Mouse (Mus musculus) neural tube, embryonic 15.5 days (tissue): ENCODE results near the gene Hist1h2ap. TPM values are rescaled to one million over a fixed set of nuclear protein-coding genes. Genes with fewer than 3 reads are reported as not detected.
"Not testable (repeated sequence)": the region's sequence is repeated elsewhere in the genome, so short reads cannot be mapped to it uniquely, and the experiment has no call there.

Experiments used
- ATAC-seq: fragments of 200-750 bp; cut with Nextera tagmentation; 2 replicates; pipeline ENCODE4 v1.8.0; 2017; ENCODE audit warnings: mild to moderate bottlenecking, moderate TSS enrichment, moderate library complexity; ENCODE audit not compliant: low FRiP score
- H3K27ac ChIP-seq: fragments of 300-500 bp; sonication (generic); replicated peaks from 2 replicates; pipeline ENCODE4 v1.5.1; 2015; ENCODE audit warnings: mild to moderate bottlenecking, inconsistent platforms
- H3K27me3 ChIP-seq: fragments of 300-500 bp; sonication (generic); replicated peaks from 2 replicates; pipeline ENCODE4 v1.6.1; 2015; ENCODE audit warnings: inconsistent platforms
- H3K36me3 ChIP-seq: fragments of 300-500 bp; sonication (generic); 2 replicates; pipeline ENCODE4 v1.6.1; 2015; ENCODE audit warnings: inconsistent platforms
- H3K4me1 ChIP-seq: fragments of 300-500 bp; sonication (generic); 2 replicates; pipeline ENCODE4 v1.6.1; 2015; ENCODE audit warnings: inconsistent platforms
- H3K4me2 ChIP-seq: fragments of 300-500 bp; sonication (generic); 2 replicates; pipeline ENCODE4 v1.6.1; 2015; ENCODE audit warnings: inconsistent platforms, mild to moderate bottlenecking, moderate library complexity
- H3K4me3 ChIP-seq: fragments of 300-500 bp; sonication (generic); replicated peaks from 2 replicates; pipeline ENCODE4 v1.5.1; 2015; ENCODE audit warnings: mild to moderate bottlenecking, inconsistent platforms
- H3K9ac ChIP-seq: fragments of 300-500 bp; sonication (generic); replicated peaks from 2 replicates; pipeline ENCODE4 v1.6.1; 2015; ENCODE audit warnings: mild to moderate bottlenecking, inconsistent platforms
- H3K9me3 ChIP-seq: fragments of 300-500 bp; sonication (generic); replicated peaks from 2 replicates; pipeline ENCODE4 v1.6.1; 2016; ENCODE audit warnings: inconsistent platforms
- WGBS: fragments of 180-500 bp; shearing (Covaris S2); methylation state at CpG from one replicate; pipeline ENCODE4 v1.1.7; 2015; ENCODE audit warnings: mixed read lengths; 5-methylcytosine and 5-hydroxymethylcytosine counted together
- polyA plus RNA-seq: library from polyadenylated mRNA; unstranded; fragments of >200 nt; fragmentation: Nextera tagmentation; extraction: Ambion mirVana; gene quantifications from 2 replicates; pipeline ENCODE4 v1.2.1, GENCODE M21; 2015

Hist1h2ap gene
- polyA plus RNA-seq, 1 experiment from 2014 or later: 380 TPM

DNA sequence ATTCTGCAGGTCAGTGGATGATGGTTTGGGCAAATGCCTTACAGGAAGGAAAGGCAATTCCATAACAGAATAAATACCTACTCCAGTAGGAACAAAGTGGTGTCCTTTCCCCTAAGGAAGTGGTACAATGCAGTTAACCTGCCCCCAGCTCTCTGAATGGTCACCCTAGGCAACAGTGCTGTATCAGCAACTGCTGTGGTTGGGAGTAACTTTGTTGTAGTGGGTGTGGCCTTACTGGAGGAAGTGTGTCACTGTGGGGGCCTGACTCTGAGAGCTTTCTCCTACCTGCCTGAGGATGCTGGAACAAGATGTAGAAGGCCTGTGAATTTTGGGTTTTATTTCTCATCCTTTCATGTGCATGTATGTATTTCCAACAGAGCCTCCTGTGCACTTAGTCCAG, 13.0 kb upstream of the Hist1h2ap start:
- H3K27me3 ChIP-seq, H3K36me3 ChIP-seq, H3K4me1 ChIP-seq, H3K9me3 ChIP-seq, H3K4me2 ChIP-seq, ATAC-seq, H3K27ac ChIP-seq, H3K4me3 ChIP-seq, H3K9ac ChIP-seq: not testable (repeated sequence)

DNA sequence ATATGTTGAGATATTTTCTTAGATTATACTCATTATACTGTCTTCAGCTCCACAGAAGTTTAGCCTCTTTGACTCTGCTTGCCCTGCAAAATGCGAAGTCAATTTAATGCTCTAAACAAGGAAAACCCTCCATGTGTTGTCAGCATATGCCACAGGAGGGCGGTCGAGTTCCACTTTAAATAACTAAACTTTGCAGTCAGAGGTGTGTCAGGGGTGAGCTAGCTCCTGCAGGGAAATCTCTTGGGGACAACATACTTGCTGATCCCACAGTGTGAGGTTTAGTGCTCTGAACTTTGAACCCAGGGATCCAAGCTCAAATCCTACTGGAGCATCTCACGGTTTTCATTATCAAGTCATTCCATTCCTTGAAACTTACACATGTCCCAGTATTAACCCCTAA, 7.2 kb upstream of the Hist1h2ap start:
- H3K4me2 ChIP-seq, H3K4me1 ChIP-seq, H3K9ac ChIP-seq, H3K9me3 ChIP-seq, H3K36me3 ChIP-seq, H3K27ac ChIP-seq, H3K4me3 ChIP-seq, H3K27me3 ChIP-seq: not testable (repeated sequence)
- no CpG with 5 or more reads among the region's 4 CpGs for WGBS
- peak; percentile 70; the same call in 1 of the 2 replicates for ATAC-seq

DNA sequence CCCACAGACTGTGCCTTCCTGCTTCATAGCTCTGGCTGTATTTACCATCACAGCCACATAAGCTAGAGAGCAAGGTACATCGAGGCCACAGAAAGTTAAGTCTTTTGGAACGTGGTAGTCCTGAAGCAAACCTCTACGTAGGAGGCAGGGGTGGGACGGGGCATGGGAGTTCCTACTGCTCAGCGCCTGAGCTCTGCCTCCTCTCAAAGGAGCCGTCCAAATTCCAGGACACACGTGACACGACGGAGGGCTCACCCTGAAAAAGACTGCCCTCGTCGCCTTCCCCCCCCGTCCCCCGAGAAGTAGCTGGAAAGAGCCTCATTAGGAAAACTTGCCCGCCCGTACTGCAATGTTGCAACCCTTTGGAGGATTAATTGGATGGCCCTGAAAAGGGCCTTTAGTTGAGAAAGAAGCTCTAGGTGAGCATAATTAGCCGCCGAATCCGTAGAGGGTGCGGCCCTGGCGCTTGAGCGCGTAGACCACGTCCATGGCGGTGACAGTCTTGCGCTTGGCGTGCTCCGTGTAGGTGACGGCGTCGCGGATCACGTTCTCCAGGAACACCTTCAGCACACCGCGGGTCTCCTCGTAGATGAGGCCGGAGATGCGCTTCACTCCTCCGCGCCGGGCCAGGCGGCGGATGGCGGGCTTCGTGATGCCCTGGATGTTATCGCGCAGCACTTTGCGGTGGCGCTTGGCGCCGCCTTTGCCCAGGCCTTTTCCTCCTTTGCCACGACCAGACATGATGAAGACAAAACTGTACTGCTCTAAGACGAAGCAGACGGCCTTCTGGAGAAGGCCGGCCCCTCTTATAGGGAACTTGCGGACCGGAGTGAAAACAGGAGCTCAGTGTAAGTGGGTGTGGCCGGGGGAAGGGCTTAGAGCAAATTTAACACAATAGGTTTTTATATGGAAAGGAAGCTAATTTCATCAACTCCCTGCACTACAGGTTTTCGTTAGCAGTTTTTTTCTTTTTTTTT, 1.6 kb downstream of the Hist1h2ap start, which contains the start of gene Hist1h4n:
Hist1h4n (minus strand) TSS at position 779 of the 977 bp plus-strand sequence.
- Histone ChIP-seq H3K4me3 (peak within 1 kb of the TSS; percentile 25; the same call in 1 of the 2 replicates), H3K4me2 (peak within 1 kb of the TSS; percentile 48)
- not testable (repeated sequence) for H3K4me1 ChIP-seq, H3K27ac ChIP-seq, H3K36me3 ChIP-seq, H3K9ac ChIP-seq, H3K9me3 ChIP-seq, H3K27me3 ChIP-seq
- 0% methylated on average over 26 of the region's 58 CpGs for WGBS
- peak; percentile 89 for ATAC-seq

DNA sequence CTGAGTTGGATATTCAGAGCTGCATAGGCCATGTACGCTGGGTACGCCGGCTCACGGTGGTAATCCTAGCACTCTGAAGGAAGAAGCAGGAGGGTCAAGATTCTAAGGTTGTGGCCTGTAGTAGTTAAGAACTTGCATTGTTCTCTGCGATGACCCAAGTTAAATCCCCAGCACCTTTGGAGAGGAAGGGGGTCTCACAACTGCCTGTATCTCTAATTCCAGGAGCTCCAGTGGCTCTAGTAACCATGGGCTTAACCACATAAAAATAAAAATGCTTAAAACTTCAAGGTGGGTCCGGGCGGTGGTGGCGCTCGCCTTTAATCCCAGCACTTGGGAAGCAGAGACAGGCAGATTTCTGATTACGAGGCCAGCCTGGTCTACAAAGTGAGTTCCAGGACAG, 3.0 kb downstream of the Hist1h2ap start:
- no peak for ATAC-seq
- no peak overlapping the region for H3K4me3 ChIP-seq
- WGBS: 88% methylated on average over 10 of the region's 10 CpGs

DNA sequence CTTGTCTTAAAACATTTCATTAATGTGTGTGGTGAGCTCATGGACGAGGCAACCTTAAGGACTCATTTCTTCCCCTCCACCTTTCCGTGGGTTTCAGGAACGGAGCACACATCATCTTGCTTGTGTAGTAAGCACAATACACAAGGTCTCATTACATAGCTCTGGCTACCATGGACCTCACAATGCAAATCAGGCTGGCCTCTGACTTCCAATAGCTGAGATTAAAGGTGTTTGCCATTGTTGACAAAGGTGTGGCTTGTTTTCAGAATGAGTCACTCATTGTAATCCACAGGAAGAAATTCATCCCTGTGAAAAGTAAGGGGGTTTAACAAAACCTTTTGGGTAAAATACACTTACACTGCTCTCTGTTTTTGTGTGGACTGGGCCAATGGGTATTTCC, 4.8 kb downstream of the Hist1h2ap start:
- 84% methylated on average over 3 of the region's 3 CpGs for WGBS
- Histone ChIP-seq H3K9me3 (no peaks in the 10 kb centered on the region), H3K4me1 (no peaks in the 10 kb centered on the region), H3K27me3 (no peaks in the 10 kb centered on the region), H3K4me2 (no peak overlapping the region), H3K4me3 (no peak overlapping the region), H3K36me3 (no peaks in the 10 kb centered on the region), H3K27ac (no peak overlapping the region), H3K9ac (no peak overlapping the region)
- ATAC-seq: no peak

More for the DNA sequence above, 3.0 kb downstream of the Hist1h2ap start:
- Histone ChIP-seq H3K27ac (no peak overlapping the region), H3K27me3 (no peaks in the 10 kb centered on the region), H3K9ac (no peak overlapping the region), H3K36me3 (no peaks in the 10 kb centered on the region), H3K4me2 (no peak overlapping the region), H3K9me3 (no peaks in the 10 kb centered on the region), H3K4me1 (no peaks in the 10 kb centered on the region)

DNA sequence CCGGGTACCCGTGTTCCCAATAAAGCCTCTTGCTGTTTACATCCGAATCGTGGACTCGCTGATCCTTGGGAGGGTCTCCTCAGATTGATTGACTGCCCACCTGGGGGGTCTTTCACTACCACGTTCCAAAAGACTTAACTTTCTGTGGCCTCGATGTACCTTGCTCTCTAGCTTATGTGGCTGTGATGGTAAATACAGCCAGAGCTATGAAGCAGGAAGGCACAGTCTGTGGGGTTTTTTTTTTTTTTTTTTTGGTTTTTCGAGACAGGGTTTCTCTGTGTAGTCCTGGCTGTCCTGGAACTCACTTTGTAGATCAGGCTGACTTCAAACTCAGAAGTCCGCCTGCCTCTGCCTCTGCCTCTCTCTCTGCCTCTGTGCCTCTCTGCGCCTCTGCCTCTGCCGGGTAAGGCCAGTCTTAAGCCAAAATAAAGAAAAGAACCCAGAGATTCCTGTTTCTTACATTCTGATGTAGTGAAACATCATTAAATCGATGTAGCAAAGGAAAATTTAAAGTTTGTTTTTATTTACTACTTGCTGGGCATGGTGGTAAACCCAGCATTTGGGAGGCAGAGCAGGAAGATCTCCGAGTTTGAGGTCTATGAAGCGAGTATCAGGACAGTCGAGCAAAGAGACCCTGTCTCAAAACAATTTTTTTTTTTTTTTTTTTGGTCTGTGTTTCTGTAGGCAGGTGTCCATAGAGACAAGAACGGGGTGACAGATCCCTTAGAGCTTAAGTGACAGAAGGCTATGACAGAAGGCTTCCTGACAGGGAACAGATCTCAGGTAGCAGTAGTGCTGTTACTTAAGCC, 13.0 kb downstream of the Hist1h2ap start:
- H3K4me3 ChIP-seq, H3K4me2 ChIP-seq, H3K27ac ChIP-seq, H3K9ac ChIP-seq, H3K27me3 ChIP-seq, ATAC-seq, H3K4me1 ChIP-seq, H3K9me3 ChIP-seq, H3K36me3 ChIP-seq: not testable (repeated sequence)
- 79% methylated on average over 7 of the region's 16 CpGs for WGBS

DNA sequence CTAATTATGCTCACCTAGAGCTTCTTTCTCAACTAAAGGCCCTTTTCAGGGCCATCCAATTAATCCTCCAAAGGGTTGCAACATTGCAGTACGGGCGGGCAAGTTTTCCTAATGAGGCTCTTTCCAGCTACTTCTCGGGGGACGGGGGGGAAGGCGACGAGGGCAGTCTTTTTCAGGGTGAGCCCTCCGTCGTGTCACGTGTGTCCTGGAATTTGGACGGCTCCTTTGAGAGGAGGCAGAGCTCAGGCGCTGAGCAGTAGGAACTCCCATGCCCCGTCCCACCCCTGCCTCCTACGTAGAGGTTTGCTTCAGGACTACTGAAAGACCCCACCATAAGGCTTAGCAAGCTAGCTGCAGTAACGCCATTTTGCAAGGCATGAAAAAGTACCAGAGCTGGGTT, 21.2 kb downstream of the Hist1h2ap start:
- H3K27me3 ChIP-seq, H3K36me3 ChIP-seq, H3K27ac ChIP-seq, ATAC-seq, H3K9ac ChIP-seq, H3K4me1 ChIP-seq, H3K9me3 ChIP-seq: not testable (repeated sequence)
- Histone ChIP-seq H3K4me2 (peak overlapping the region; percentile 47), H3K4me3 (peak overlapping the region; percentile 18; the same call in 1 of the 2 replicates)
- 1% methylated on average over 14 of the region's 14 CpGs for WGBS

DNA sequence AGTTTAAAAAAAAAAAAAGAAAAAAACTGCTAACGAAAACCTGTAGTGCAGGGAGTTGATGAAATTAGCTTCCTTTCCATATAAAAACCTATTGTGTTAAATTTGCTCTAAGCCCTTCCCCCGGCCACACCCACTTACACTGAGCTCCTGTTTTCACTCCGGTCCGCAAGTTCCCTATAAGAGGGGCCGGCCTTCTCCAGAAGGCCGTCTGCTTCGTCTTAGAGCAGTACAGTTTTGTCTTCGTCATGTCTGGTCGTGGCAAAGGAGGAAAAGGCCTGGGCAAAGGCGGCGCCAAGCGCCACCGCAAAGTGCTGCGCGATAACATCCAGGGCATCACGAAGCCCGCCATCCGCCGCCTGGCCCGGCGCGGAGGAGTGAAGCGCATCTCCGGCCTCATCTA, 21.8 kb downstream of the Hist1h2ap start, which contains the start of gene Hist1h4m:
Hist1h4m (plus strand) TSS at position 208 of the 400 bp plus-strand sequence.
- peak within 1 kb of the TSS; percentile 18; the same call in 1 of the 2 replicates for H3K4me3 ChIP-seq
- not testable (repeated sequence) for H3K27ac ChIP-seq, H3K4me1 ChIP-seq, H3K27me3 ChIP-seq, H3K9me3 ChIP-seq, H3K9ac ChIP-seq, H3K36me3 ChIP-seq
- WGBS: no CpG with 5 or more reads among the region's 24 CpGs
- ATAC-seq: peak; percentile 77
- peak within 1 kb of the TSS; percentile 47 for H3K4me2 ChIP-seq

DNA sequence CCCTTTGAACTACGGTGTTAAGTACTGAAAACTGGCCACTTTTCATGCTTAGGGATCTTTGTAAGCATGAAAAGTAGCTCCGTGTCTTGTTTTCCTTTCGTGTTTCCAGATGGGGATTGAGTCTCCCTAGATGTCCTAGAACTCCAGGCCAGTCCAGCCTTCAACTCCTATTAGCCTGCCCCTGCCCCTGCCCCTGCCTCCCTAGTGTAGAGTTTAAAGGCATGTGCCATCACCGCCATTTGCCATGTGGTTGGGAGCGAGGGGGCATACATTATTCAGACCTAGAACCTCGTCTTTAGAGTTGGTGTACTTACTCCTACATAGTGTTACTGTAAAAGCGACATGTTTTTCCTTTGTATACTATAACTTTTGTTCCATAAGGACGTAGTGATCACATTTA, 22.2 kb downstream of the Hist1h2ap start:
- H3K9me3 ChIP-seq, H3K27ac ChIP-seq, H3K9ac ChIP-seq, H3K4me2 ChIP-seq, H3K27me3 ChIP-seq, H3K4me3 ChIP-seq, H3K36me3 ChIP-seq, H3K4me1 ChIP-seq: not testable (repeated sequence)
- no CpG with 5 or more reads among the region's 8 CpGs for WGBS
- peak; percentile 15 for ATAC-seq

DNA sequence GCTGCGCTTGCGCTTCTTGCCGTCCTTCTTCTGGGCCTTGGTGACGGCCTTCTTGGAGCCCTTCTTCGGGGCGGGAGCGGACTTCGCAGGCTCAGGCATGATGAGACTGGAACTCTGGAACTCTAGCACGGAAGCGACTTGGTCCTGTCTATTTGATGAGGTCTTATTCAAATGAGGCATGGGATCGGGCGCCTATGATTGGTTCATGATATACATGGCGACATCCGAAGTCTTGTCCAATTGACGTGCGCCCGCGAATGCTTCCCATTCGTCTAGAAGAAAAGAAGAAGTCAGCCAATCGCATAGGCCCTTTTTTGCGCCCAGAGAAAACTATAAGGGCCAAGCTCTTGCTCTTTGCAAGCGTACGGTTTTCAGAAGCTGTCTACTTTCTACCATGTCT, 23.2 kb downstream of the Hist1h2ap start, which contains the start of the genes Hist1h2bq and Hist1h2ao:
Hist1h2bq (minus strand) TSS at position 125 of the 400 bp plus-strand sequence.
Hist1h2ao (plus strand) TSS at position 393 of the 400 bp plus-strand sequence.
- not testable (repeated sequence) for H3K4me3 ChIP-seq, H3K27ac ChIP-seq, H3K36me3 ChIP-seq, H3K9ac ChIP-seq, H3K27me3 ChIP-seq, H3K4me1 ChIP-seq, H3K4me2 ChIP-seq, H3K9me3 ChIP-seq
- ATAC-seq: peak; percentile 98
- WGBS: no CpG with 5 or more reads among the region's 23 CpGs

DNA sequence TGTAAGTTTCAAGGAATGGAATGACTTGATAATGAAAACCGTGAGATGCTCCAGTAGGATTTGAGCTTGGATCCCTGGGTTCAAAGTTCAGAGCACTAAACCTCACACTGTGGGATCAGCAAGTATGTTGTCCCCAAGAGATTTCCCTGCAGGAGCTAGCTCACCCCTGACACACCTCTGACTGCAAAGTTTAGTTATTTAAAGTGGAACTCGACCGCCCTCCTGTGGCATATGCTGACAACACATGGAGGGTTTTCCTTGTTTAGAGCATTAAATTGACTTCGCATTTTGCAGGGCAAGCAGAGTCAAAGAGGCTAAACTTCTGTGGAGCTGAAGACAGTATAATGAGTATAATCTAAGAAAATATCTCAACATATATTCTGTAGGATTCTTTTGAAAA, 30.2 kb downstream of the Hist1h2ap start:
- H3K27me3 ChIP-seq, H3K9ac ChIP-seq, H3K4me2 ChIP-seq, H3K4me1 ChIP-seq, H3K4me3 ChIP-seq, H3K9me3 ChIP-seq, H3K36me3 ChIP-seq, H3K27ac ChIP-seq: not testable (repeated sequence)
- ATAC-seq: peak; percentile 79
- no CpG with 5 or more reads among the region's 4 CpGs for WGBS
